Mouse (Mus musculus) myocyte (in vitro differentiated cells): Measurements from ENCODE around the gene Pvalb. TPM values are rescaled to one million over a fixed set of nuclear protein-coding genes. Genes with fewer than 3 reads are reported as not detected.

ENCODE experiments used
- H3K27me3 ChIP-seq: one replicate; pipeline ENCODE4 v1.6.1; 2011; ENCODE audit not compliant: control insufficient read depth, insufficient read depth, insufficient read length
- H3K36me3 ChIP-seq: one replicate; pipeline ENCODE4 v1.6.1; 2011; ENCODE audit not compliant: control insufficient read depth, insufficient read depth
- H3K4me2 ChIP-seq: one replicate; pipeline ENCODE4 v1.6.1; 2011; ENCODE audit warnings: low read depth, control low read depth
- H3K4me3 ChIP-seq: one replicate; pipeline ENCODE4 v1.5.1; 2011; ENCODE audit warnings: mild to moderate bottlenecking, control low read depth, moderate library complexity
- H3K79me2 ChIP-seq: one replicate; pipeline ENCODE4 v1.6.1; 2011; ENCODE audit not compliant: control insufficient read depth, insufficient read depth
- H3ac ChIP-seq: one replicate; pipeline ENCODE4 v1.6.1; 2011; ENCODE audit not compliant: control insufficient read depth, insufficient read length
- CEBPB ChIP-seq: IDR thresholded peaks from 2 replicates; pipeline ENCODE4 v1.6.1; 2011; ENCODE audit warnings: mild to moderate bottlenecking, moderate library complexity; ENCODE audit not compliant: poor library complexity, insufficient read depth, severe bottlenecking
- E2F4 ChIP-seq: IDR thresholded peaks from one replicate; pipeline ENCODE4 v1.6.1; 2011; ENCODE audit warnings: mild to moderate bottlenecking, control low read depth, moderate library complexity; ENCODE audit not compliant: insufficient read depth
- MAX ChIP-seq: IDR thresholded peaks from one replicate; pipeline ENCODE4 v1.6.1; 2011; ENCODE audit warnings: low read depth, mild to moderate bottlenecking, control low read depth
- MYOD1 ChIP-seq, 3 experiments: IDR thresholded peaks; one replicate each; pipeline ENCODE4 v1.6.1; 2011; ENCODE audit warnings: control low read depth in 2 of 3, low read depth in 2 of 3, mild to moderate bottlenecking in 2 of 3, moderate library complexity in 1 of 3; ENCODE audit not compliant: insufficient read length in 2 of 3, control insufficient read depth in 1 of 3
- MYOG ChIP-seq, 3 experiments: IDR thresholded peaks; one replicate each; pipeline ENCODE4 v1.6.1; 2011; ENCODE audit warnings: control low read depth in 2 of 3, low read depth in 2 of 3, mild to moderate bottlenecking in 2 of 3; ENCODE audit not compliant: insufficient read length in 2 of 3, control insufficient read depth in 1 of 3, insufficient read depth in 1 of 3
- POLR2A ChIP-seq: IDR thresholded peaks from one replicate; pipeline ENCODE4 v1.6.1; 2011; ENCODE audit warnings: low read depth, mild to moderate bottlenecking, control low read depth, moderate library complexity; ENCODE audit not compliant: insufficient read length
- POLR2AphosphoS2 ChIP-seq: IDR thresholded peaks from one replicate; pipeline ENCODE4 v1.6.1; 2011; ENCODE audit warnings: low read depth, control low read depth; ENCODE audit not compliant: insufficient read length
- REST ChIP-seq: IDR thresholded peaks from one replicate; pipeline ENCODE4 v1.6.1; 2011; ENCODE audit warnings: mild to moderate bottlenecking, control low read depth, moderate library complexity; ENCODE audit not compliant: insufficient read depth, insufficient read length
- SRF ChIP-seq: IDR thresholded peaks from one replicate; pipeline ENCODE4 v1.6.1; 2011; ENCODE audit warnings: low read depth; ENCODE audit not compliant: control insufficient read depth, insufficient read length
- TCF12 ChIP-seq: IDR thresholded peaks from one replicate; pipeline ENCODE4 v1.6.1; 2011; ENCODE audit warnings: mild to moderate bottlenecking, control low read depth; ENCODE audit not compliant: poor library complexity, insufficient read depth, severe bottlenecking
- TCF3 ChIP-seq: IDR thresholded peaks from one replicate; pipeline ENCODE4 v1.6.1; 2011; ENCODE audit warnings: low read depth, control low read depth; ENCODE audit not compliant: insufficient read length
- USF1 ChIP-seq: IDR thresholded peaks from one replicate; pipeline ENCODE4 v1.6.1; 2011; ENCODE audit warnings: low read depth, mild to moderate bottlenecking, control low read depth, moderate library complexity
- polyA plus RNA-seq: library from polyadenylated mRNA; unstranded; fragments of >200 nt; fragmentation: generic; extraction: Trizol; gene quantifications from one replicate; pipeline ENCODE4 v1.2.1, GENCODE M21; 2012; ENCODE audit warnings: missing spikeins

Gene Pvalb
- polyA plus RNA-seq, 1 experiment: 5.4 TPM

DNA sequence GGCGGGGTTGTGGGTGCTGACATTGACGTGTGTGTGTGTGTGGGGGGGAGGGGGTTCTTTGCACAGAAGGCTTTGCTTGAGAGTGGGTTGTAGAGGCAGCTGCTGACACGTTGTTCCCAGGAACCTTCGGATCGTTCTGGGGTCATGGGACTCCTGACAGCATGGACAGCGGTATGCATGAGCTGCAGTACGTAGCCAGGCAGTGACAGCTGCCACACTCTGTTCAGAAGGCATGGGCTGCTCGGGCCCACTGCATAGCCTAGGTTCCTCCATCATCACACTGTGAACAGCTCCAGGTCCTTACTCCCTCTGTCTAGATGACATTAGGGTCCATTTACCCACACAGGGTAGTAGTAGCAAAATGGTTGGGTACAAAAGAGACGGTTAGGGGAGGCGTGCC, 28.9 kb downstream of the Pvalb start:
- Histone ChIP-seq H3K36me3 (no peaks in the 10 kb centered on the region), H3K4me3 (no peak overlapping the region), H3K79me2 (no peaks in the 10 kb centered on the region), H3K27me3 (peaks cover 27% of the 10 kb centered on the region), H3ac (no peak overlapping the region), H3K4me2 (no peak overlapping the region)
- TF ChIP-seq POLR2A: no peak
- TF ChIP-seq MYOD1 (IDR thresholded peaks at IDR 0.05; ENCODE audit: control insufficient read depth in 1 of 3, insufficient read length in 2 of 3, low read depth in 2 of 3): peak in 2 of 3 experiments; percentile 55 to 88
- peak in 2 of 3 experiments; percentile 52 to 67 for TF ChIP-seq MYOG (IDR thresholded peaks at IDR 0.05; ENCODE audit: control insufficient read depth in 1 of 3, insufficient read depth in 1 of 3, insufficient read length in 2 of 3, low read depth in 2 of 3)

DNA sequence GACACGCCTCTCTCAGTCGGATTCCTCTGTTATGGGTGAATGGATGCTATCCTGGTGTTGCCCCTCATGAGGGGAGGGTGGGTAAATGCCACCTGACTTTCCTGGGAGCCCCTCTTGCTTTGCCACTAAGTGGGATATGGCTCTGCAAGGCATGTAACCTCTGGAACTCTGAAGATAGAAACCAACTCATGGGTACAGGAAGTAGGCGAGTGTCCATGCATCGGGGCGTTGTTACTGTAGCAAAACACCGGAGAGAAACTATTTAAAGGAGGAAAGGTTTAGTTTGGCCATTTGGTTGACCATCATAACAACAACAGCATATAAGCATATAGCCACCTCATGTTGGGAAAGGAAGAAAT, 31.3 kb downstream of the Pvalb start:
- no peaks in the 10 kb centered on the region for H3K79me2 ChIP-seq
- H3K4me2 ChIP-seq: peak overlapping the region; percentile 78
- no peak overlapping the region for H3ac ChIP-seq
- TF ChIP-seq POLR2AphosphoS2 (no peak), TCF3 (no peak), TCF12 (no peak), SRF (no peak), POLR2A (no peak), CEBPB (no peak), REST (no peak), MYOG (IDR thresholded peaks at IDR 0.05; ENCODE audit: control insufficient read depth in 1 of 3, insufficient read depth in 1 of 3, insufficient read length in 2 of 3, low read depth in 2 of 3) (no peak), USF1 (no peak), E2F4 (no peak), MYOD1 (IDR thresholded peaks at IDR 0.05; ENCODE audit: control insufficient read depth in 1 of 3, insufficient read length in 2 of 3, low read depth in 2 of 3) (no peak), MAX (no peak)
- H3K36me3 ChIP-seq: no peaks in the 10 kb centered on the region
- peaks cover 9% of the 10 kb centered on the region for H3K27me3 ChIP-seq
- H3K4me3 ChIP-seq: peak overlapping the region; percentile 31

DNA sequence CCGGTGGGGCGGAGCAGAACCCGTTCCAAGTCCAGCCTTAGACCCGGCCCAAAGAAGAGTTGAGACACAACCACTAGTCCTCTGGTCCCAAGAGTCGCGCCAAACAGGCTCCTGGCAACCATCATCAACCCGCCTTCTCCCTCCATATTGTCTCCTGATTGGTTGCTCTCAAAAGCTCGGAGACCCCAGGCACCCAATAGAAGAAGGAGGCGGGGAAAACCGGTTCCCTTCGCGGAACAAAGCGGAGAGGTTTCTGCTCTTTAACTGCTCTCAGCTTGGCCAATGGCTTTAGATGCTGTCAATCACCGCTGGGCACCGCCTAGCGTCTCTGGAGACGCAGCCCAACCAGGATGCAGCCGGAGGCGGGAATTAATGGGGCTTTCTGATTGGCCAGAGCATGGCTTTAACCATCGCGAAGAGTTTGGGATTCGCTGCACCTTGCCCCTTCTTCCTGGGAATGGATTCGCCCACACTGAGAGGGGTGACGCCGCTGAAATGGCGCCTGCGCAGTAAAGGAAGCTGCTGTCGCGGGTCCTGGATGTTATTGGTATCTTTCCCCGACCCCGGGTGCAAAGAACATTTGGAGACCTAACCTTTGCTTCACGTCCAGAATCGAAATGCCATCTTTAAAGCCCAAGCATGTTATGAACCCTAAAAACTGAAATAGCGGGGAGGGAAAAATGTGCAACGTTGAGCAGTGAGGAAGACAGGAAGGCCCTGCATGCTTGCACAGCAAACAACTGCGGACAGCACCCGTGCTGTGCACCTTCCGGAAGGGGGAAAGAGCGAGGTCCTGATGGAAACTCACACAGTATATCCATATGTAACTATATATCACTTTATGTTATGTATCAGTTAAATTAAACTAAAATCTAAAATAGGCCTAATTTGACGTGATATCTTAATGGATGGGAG, 32.0 kb downstream of the Pvalb start, which contains the start of gene Ift27:
Ift27 (minus strand) TSS at position 136 of the 915 bp plus-strand sequence.
- peak within 1 kb of the TSS; percentile 31 for H3K4me3 ChIP-seq
- TF ChIP-seq TCF3 (no peak), USF1 (no peak), E2F4 (peak; percentile 83), REST (peak; percentile 10), TCF12 (no peak), MYOD1 (IDR thresholded peaks at IDR 0.05; ENCODE audit: control insufficient read depth in 1 of 3, insufficient read length in 2 of 3, low read depth in 2 of 3) (no peak), POLR2AphosphoS2 (peak; percentile 21), POLR2A (peak; percentile 59), SRF (no peak), CEBPB (no peak), MAX (no peak), MYOG (IDR thresholded peaks at IDR 0.05; ENCODE audit: control insufficient read depth in 1 of 3, insufficient read depth in 1 of 3, insufficient read length in 2 of 3, low read depth in 2 of 3) (no peak)
- H3K79me2 ChIP-seq: no peaks in the 10 kb centered on the region
- peak within 1 kb of the TSS; percentile 90 for H3K4me2 ChIP-seq
- H3K36me3 ChIP-seq: no peaks in the 10 kb centered on the region
- H3K27me3 ChIP-seq: peaks cover 4% of the 10 kb centered on the region
- no peak within 1 kb of the TSS for H3ac ChIP-seq

DNA sequence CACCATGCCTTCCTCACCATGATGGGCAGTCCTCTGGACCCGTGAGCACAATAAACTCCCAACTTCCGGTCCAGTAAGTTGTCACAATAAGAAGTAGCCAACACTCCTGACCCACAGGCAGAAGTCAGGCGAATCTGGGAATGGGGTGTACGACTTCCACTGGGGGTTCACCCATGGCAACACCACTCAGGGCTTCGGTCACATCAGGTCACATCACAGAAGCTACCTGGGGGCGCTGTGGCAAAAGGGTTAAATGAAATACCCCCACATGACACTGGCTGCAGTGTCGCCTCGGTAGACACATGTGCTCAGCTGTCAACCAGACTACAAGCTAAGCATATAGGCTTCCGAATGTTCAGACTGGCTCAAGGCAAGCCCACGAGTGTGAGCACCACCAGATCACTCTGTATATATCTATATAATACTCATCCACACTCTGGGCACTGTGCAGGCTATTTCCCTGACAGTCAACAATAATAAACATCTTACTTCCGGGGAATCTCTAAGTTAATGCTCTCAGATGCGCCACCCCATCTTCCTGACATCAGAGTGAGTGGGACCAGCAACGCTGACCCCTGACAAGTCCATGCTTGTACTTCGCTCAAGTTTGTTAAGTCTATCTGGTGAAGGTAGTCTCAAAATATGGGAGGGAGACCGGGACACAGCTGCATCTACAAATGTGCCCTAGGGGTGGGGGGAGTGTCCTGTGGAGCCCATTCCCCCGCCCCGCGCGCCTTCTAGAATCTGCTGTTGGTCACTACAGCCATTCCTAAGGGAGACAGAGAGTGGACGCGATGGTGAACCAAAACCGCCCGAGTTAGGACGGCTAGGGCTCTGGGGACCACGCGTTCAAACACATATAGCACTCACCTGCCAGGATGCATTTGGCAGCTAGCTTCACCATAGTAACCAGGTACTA, 33.0 kb downstream of the Pvalb start:
- Histone ChIP-seq H3K79me2 (no peaks in the 10 kb centered on the region), H3K36me3 (no peaks in the 10 kb centered on the region), H3K27me3 (no peaks in the 10 kb centered on the region), H3K4me3 (peak overlapping the region; percentile 31), H3ac (no peak overlapping the region), H3K4me2 (peak overlapping the region; percentile 90)
- TF ChIP-seq POLR2AphosphoS2: no peak
- TF ChIP-seq MYOD1 (IDR thresholded peaks at IDR 0.05; ENCODE audit: control insufficient read depth in 1 of 3, insufficient read length in 2 of 3, low read depth in 2 of 3): no peak
- TF ChIP-seq REST: no peak
- no peak for TF ChIP-seq MAX
- TF ChIP-seq SRF: no peak
- no peak for TF ChIP-seq TCF3
- TF ChIP-seq POLR2A: no peak
- TF ChIP-seq TCF12: no peak
- no peak for TF ChIP-seq USF1
- no peak for TF ChIP-seq MYOG (IDR thresholded peaks at IDR 0.05; ENCODE audit: control insufficient read depth in 1 of 3, insufficient read depth in 1 of 3, insufficient read length in 2 of 3, low read depth in 2 of 3)
- TF ChIP-seq CEBPB: no peak
- TF ChIP-seq E2F4: no peak
